Mouse (Mus musculus): ENCODE measurements around the gene Trub1. TPM values are rescaled to one million over a fixed set of nuclear protein-coding genes. Genes with fewer than 3 reads are reported as not detected.
A peak's percentile ranks its signal among the peaks of the same experiment; 100 is the strongest.

Gene Trub1
- 7.7 and 8.1 TPM in 2 replicates for polyA plus RNA-seq (2012; rRNA removed)

DNA sequence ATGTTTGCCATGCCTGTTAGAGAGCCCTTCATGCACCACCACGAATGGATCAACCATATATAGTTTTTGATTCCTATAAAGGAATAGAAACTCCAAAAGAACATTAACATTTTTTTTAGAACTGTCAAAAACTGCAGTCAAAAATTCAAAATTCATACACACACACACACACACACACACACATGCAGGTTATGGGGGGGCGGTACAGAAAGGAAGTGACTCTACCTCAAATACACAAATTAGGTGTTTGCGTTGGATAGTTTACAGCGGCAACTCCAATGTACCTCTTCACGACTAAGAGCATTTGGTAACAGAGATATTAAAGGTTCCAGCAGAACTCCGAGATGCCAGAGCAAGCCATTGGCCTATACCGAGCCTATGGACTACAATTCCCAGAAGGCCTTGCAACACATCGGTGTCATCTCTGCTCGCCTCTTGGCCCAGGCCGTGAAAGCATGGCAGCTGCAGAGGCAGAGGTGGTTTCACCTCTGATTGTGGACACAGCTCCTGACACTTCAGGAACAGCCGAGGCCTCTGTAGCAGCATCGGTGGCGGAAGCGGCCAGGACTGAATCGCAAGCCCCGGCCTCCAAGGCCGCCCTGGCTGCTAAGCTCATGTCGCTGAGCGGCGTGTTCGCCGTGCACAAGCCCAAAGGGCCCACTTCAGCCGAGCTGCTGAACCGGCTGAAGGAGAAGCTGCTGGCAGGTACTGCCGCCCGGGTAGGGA is at the start of gene Trub1:
Trub1 (plus strand) TSS at position 421 of the 726 bp plus-strand sequence.
- no peaks in the 10 kb centered on the region for H3K36me3 ChIP-seq (ENCODE audit: control insufficient read depth, insufficient read depth, low read length)
- no peak within 1 kb of the TSS for H3K27ac ChIP-seq (ENCODE audit: control insufficient read depth, insufficient read depth, low read length)
- no peaks in the 10 kb centered on the region for H3K27me3 ChIP-seq (ENCODE audit: control insufficient read depth, insufficient read depth, low read length)
- 6% methylated on average over 26 of the region's 26 CpGs for WGBS
- no peaks in the 10 kb centered on the region for H3K4me1 ChIP-seq (replicated peaks; ENCODE audit: control insufficient read depth, insufficient read depth, low read length)
- peak within 1 kb of the TSS; percentile 88 for H3K4me3 ChIP-seq (ENCODE audit: control insufficient read depth, insufficient read depth, low read length)
- TF ChIP-seq POLR2A (IDR thresholded peaks at IDR 0.05; ENCODE audit: control insufficient read depth, extremely low read depth, insufficient read depth, low read length, poor library complexity) (peak; percentile 63; the same call in 1 of the 2 replicates), CTCF (IDR thresholded peaks at IDR 0.05; ENCODE audit: borderline replicate concordance, control insufficient read depth, extremely low read depth, insufficient read depth, low read length, poor library complexity) (peak; percentile 46; the same call in 1 of the 2 replicates)
- peak; percentile 83 for DNase-seq

DNA sequence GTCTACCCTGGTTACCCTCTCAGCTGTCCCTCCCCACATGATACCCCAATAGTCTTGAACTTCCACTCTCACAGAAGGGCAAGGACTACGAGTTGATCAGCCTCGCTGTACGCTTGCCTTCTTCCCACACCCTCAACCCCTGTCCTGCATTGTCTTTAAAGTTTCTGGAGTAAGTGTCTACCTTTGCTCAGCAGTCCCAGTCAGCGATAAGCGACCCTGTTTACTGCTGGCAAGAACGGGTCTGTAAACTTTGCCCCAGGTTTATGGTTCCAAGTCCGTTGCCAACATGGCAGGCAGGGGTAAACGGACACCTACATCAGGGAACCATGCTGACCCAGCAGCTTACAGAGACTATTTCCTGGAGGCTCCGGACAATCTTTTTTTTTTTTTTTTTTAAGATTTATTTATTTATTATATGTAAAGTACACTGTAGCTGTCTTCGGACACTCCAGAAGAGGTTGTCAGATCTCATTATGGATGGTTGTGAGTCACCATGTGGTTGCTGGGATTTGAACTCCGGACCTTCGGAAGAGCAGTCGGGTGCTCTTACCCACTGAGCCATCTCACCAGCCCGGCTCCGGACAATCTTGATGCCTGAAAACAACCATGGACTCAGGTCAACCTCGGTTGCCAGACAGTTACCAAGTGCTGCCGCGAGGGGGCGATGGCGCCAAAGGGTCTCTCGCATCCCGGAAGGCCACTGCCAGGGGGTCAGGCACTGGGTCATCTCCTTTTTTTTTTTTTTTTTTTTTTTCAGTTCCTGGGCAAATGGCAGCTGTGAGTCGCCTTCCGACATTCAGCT is 48.8 kb upstream of the Trub1 start:
- Histone ChIP-seq H3K4me1 (replicated peaks; ENCODE audit: control insufficient read depth, insufficient read depth, low read length) (peaks cover under 1% of the 10 kb centered on the region; the same call in 1 of the 2 replicates), H3K4me3 (ENCODE audit: control insufficient read depth, insufficient read depth, low read length) (no peak overlapping the region), H3K27me3 (ENCODE audit: control insufficient read depth, insufficient read depth, low read length) (no peaks in the 10 kb centered on the region), H3K36me3 (ENCODE audit: control insufficient read depth, insufficient read depth, low read length) (no peaks in the 10 kb centered on the region), H3K27ac (ENCODE audit: control insufficient read depth, insufficient read depth, low read length) (no peak overlapping the region)
- TF ChIP-seq POLR2A (IDR thresholded peaks at IDR 0.05; ENCODE audit: control insufficient read depth, extremely low read depth, insufficient read depth, low read length, poor library complexity) (no peak), CTCF (IDR thresholded peaks at IDR 0.05; ENCODE audit: borderline replicate concordance, control insufficient read depth, extremely low read depth, insufficient read depth, low read length, poor library complexity) (peak; percentile 93)
- peak; percentile 75 for DNase-seq
- WGBS = 36% methylated on average over 24 of the region's 24 CpGs

DNA sequence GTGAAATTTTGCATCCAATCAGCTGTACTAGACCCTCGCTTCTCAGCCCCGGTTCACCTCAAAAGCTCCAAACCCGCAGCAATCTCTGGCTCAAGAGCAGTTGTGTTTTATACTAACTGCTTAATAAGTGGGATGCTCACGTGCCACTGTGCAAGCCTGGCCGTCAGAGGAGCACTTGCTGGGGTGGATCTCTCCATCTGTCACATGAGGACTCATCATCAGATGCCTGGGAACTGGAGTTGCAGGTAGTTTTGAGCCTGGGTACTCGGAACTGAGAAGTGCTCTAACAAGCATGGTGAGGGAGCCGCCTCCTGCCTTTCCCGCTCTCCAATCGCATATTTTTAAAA is 48.2 kb upstream of the Trub1 start:
- Histone ChIP-seq H3K27ac (ENCODE audit: control insufficient read depth, insufficient read depth, low read length) (no peak overlapping the region), H3K27me3 (ENCODE audit: control insufficient read depth, insufficient read depth, low read length) (no peaks in the 10 kb centered on the region), H3K4me3 (ENCODE audit: control insufficient read depth, insufficient read depth, low read length) (no peak overlapping the region), H3K36me3 (ENCODE audit: control insufficient read depth, insufficient read depth, low read length) (no peaks in the 10 kb centered on the region), H3K4me1 (replicated peaks; ENCODE audit: control insufficient read depth, insufficient read depth, low read length) (peaks cover 2% of the 10 kb centered on the region; the same call in 1 of the 2 replicates)
- DNase-seq = no peak
- 48% methylated on average over 9 of the region's 9 CpGs for WGBS
- TF ChIP-seq POLR2A (IDR thresholded peaks at IDR 0.05; ENCODE audit: control insufficient read depth, extremely low read depth, insufficient read depth, low read length, poor library complexity) (no peak), CTCF (IDR thresholded peaks at IDR 0.05; ENCODE audit: borderline replicate concordance, control insufficient read depth, extremely low read depth, insufficient read depth, low read length, poor library complexity) (no peak)

DNA sequence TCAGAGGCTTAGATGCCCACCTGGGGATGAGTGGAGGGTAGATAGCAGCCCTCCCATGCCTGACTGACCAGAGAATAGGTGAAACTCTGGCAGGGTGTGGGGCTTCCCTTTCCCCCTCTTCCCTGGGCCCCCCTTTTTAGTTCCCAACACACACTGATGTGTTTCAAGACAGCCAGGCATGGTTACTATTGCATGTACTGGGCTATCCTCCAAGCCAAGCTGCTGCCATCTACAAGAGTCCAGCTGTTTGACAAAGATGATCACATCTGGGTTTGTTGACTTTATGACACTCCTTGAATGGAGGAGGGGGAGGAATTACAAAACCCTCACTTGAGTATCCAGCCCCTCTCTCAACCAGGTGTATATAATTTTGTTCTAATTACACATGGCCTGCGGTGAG is 44.8 kb upstream of the Trub1 start:
- Histone ChIP-seq H3K36me3 (ENCODE audit: control insufficient read depth, insufficient read depth, low read length) (no peaks in the 10 kb centered on the region), H3K4me3 (ENCODE audit: control insufficient read depth, insufficient read depth, low read length) (no peak overlapping the region), H3K4me1 (replicated peaks; ENCODE audit: control insufficient read depth, insufficient read depth, low read length) (peaks cover 22% of the 10 kb centered on the region), H3K27ac (ENCODE audit: control insufficient read depth, insufficient read depth, low read length) (no peak overlapping the region), H3K27me3 (ENCODE audit: control insufficient read depth, insufficient read depth, low read length) (no peaks in the 10 kb centered on the region)
- no peak for DNase-seq
- WGBS = 100% methylated on average over 1 of the region's 1 CpGs
- no peak for TF ChIP-seq CTCF (IDR thresholded peaks at IDR 0.05; ENCODE audit: borderline replicate concordance, control insufficient read depth, extremely low read depth, insufficient read depth, low read length, poor library complexity)
- no peak for TF ChIP-seq POLR2A (IDR thresholded peaks at IDR 0.05; ENCODE audit: control insufficient read depth, extremely low read depth, insufficient read depth, low read length, poor library complexity)

DNA sequence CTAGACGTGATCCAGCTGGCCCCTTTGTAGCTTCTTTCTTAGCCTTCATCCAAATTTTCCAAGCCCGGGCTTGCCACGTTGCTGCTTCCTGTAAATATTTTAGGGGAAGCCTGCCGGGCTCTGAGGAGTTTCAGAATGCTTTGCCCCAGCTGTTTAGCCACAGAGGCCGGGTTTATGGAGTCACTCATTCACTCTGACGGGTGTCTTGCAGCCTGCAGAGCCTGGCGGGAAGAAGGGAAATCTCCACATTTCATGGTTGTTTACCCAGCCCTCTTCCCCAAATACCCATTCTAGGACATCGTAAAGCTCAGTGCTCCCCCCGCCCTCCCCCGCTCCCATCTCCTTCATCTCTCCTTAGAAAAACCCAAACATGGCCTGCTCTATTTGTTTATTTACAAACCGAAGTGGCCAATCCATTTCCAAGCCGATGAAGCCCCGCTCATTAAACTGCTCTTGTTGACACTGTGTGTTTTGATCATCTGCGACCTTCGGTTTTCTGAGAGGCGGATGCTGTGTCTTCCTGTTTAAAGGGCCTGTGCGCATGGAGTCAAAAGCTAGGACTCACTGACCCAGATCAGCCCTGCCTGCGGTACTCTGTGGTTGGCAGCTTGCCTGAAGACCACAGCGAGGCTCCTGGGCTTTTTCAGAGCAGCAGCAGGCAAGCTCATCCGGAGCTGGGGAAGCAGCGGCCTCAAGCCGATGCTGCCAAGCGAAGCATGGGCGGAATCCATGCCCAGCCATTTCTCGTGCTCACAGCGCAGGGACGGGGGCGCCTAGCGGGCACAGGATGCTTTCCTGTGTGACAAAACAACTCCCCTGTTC is 41.1 kb upstream of the Trub1 start:
- DNase-seq = peak; percentile 61
- Histone ChIP-seq H3K36me3 (ENCODE audit: control insufficient read depth, insufficient read depth, low read length) (no peaks in the 10 kb centered on the region), H3K27me3 (ENCODE audit: control insufficient read depth, insufficient read depth, low read length) (no peaks in the 10 kb centered on the region), H3K27ac (ENCODE audit: control insufficient read depth, insufficient read depth, low read length) (peak overlapping the region; percentile 37), H3K4me1 (replicated peaks; ENCODE audit: control insufficient read depth, insufficient read depth, low read length) (peaks cover 24% of the 10 kb centered on the region), H3K4me3 (ENCODE audit: control insufficient read depth, insufficient read depth, low read length) (peak overlapping the region; percentile 49)
- 13% methylated on average over 29 of the region's 29 CpGs for WGBS
- TF ChIP-seq POLR2A (IDR thresholded peaks at IDR 0.05; ENCODE audit: control insufficient read depth, extremely low read depth, insufficient read depth, low read length, poor library complexity) (0 out of 2 replicates have a peak, but pooled peaks have one; percentile 26), CTCF (IDR thresholded peaks at IDR 0.05; ENCODE audit: borderline replicate concordance, control insufficient read depth, extremely low read depth, insufficient read depth, low read length, poor library complexity) (0 out of 2 replicates have a peak, but pooled peaks have one; percentile 25)

DNA sequence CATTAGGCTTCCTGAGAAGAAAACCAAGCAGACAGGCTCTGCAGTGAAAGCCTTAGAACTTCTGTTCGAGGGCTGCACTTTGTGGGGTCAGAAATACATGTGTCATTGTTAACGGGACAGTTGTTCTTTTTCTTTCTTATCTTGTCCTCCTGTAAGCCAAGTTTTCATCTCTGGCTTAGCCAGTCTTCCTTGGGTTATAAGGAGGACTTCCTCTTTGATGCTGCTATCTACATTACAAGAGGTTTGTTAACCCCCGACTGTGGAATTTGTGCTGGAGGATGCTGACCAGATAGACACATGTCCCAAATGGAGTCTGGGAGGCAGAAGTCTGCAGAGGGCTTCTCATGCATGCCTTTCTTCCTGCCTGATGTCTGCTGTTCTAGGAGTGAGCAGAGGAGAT is 39.5 kb upstream of the Trub1 start:
- Histone ChIP-seq H3K4me1 (replicated peaks; ENCODE audit: control insufficient read depth, insufficient read depth, low read length) (peaks cover 24% of the 10 kb centered on the region), H3K4me3 (ENCODE audit: control insufficient read depth, insufficient read depth, low read length) (peak overlapping the region; percentile 11; the same call in 1 of the 2 replicates), H3K36me3 (ENCODE audit: control insufficient read depth, insufficient read depth, low read length) (no peaks in the 10 kb centered on the region), H3K27ac (ENCODE audit: control insufficient read depth, insufficient read depth, low read length) (no peak overlapping the region), H3K27me3 (ENCODE audit: control insufficient read depth, insufficient read depth, low read length) (no peaks in the 10 kb centered on the region)
- WGBS = 22% methylated on average over 3 of the region's 3 CpGs
- TF ChIP-seq CTCF (IDR thresholded peaks at IDR 0.05; ENCODE audit: borderline replicate concordance, control insufficient read depth, extremely low read depth, insufficient read depth, low read length, poor library complexity) = no peak
- no peak for TF ChIP-seq POLR2A (IDR thresholded peaks at IDR 0.05; ENCODE audit: control insufficient read depth, extremely low read depth, insufficient read depth, low read length, poor library complexity)
- DNase-seq = no peak
